Comparison of ENCODE assay signal across 7 mouse cellular contexts in genomic region chr5:106926369-106926686, GRCm38 (mm10). TPM values are rescaled to one million over a fixed set of nuclear protein-coding genes. Genes with fewer than 3 reads are reported as not detected.
DNase-seq lines count a peak whose midpoint lies in the region; ATAC-seq and TF ChIP-seq lines count a peak whose summit lies in the region.

No protein-coding gene starts in this region.

- no peak for TF ChIP-seq POLR2A in olfactory bulb, adult 2 months (IDR thresholded peaks at IDR 0.05; ENCODE audit: insufficient read depth, low read depth, low read length)

- DNase-seq in liver, embryonic 11.5 days (ENCODE audit: low spot score) = no peak
- DNase-seq in liver = no peak
- no peak for DNase-seq in ovary, postnatal 36 days (ENCODE audit: low spot score)
- DNase-seq in gastrocnemius, postnatal 36 days = no peak

- no peak for TF ChIP-seq CTCF in intestine, postnatal 0 days (IDR thresholded peaks at IDR 0.05; ENCODE audit: low read depth)
- no peak for TF ChIP-seq CTCF in olfactory bulb, adult 2 months (IDR thresholded peaks at IDR 0.05; ENCODE audit: insufficient read depth, low read depth, low read length)

- H3K27ac ChIP-seq in liver, embryonic 11.5 days (ENCODE audit: low read depth, low read length) = no peak overlapping the region
- peak overlapping the region; percentile 78 for H3K27ac ChIP-seq in forebrain, embryonic 12.5 days
- H3K27ac ChIP-seq in intestine, postnatal 0 days (ENCODE audit: low read depth, low read length) = no peak overlapping the region
- peak overlapping the region; percentile 20; the same call in 1 of the 2 replicates for H3K27ac ChIP-seq in olfactory bulb, adult 2 months (ENCODE audit: insufficient read depth, low read depth, low read length)

- intact Hi-C loops in gastrocnemius, postnatal 36 days (cut with DNase I) = no loop called here

- peak overlapping the region; percentile 70 for H3K4me2 ChIP-seq in liver, embryonic 11.5 days
- H3K4me2 ChIP-seq in forebrain, embryonic 12.5 days = peak overlapping the region; percentile 61
- peak overlapping the region; percentile 85 for H3K4me2 ChIP-seq in intestine, postnatal 0 days (replicated peaks; ENCODE audit: low read depth)

- H3K4me3 ChIP-seq in liver, embryonic 11.5 days (ENCODE audit: low read depth, low read length) = peak overlapping the region; percentile 68
- H3K4me3 ChIP-seq in forebrain, embryonic 12.5 days (replicated peaks) = peak overlapping the region; percentile 64
- H3K4me3 ChIP-seq in intestine, postnatal 0 days (ENCODE audit: low read depth, low read length) = peak overlapping the region; percentile 49
- peak overlapping the region; percentile 54 for H3K4me3 ChIP-seq in olfactory bulb, adult 2 months (ENCODE audit: insufficient read depth, low read depth, low read length)

- 44% methylated on average over 4 of the region's 4 CpGs for WGBS in liver, embryonic 11.5 days
- 28% methylated on average over 4 of the region's 4 CpGs for WGBS in forebrain, embryonic 12.5 days
- 50% methylated on average over 4 of the region's 4 CpGs for WGBS in intestine, postnatal 0 days
- 35% methylated on average over 4 of the region's 4 CpGs for WGBS in olfactory bulb, adult 2 months

- no peaks in the 10 kb centered on the region for H3K36me3 ChIP-seq in liver, embryonic 11.5 days (ENCODE audit: control insufficient read depth, insufficient read depth, low read length)
- no peaks in the 10 kb centered on the region for H3K36me3 ChIP-seq in forebrain, embryonic 12.5 days (replicated peaks)
- H3K36me3 ChIP-seq in intestine, postnatal 0 days (ENCODE audit: control insufficient read depth, insufficient read depth) = no peaks in the 10 kb centered on the region

- no peak for ATAC-seq in liver, embryonic 11.5 days (replicated peaks; ENCODE audit: low FRiP score)
- ATAC-seq in forebrain, embryonic 12.5 days (ENCODE audit: low FRiP score) = no peak
- ATAC-seq in intestine, postnatal 0 days = no peak

- H3K4me1 ChIP-seq in liver, embryonic 11.5 days (replicated peaks; ENCODE audit: control insufficient read depth, insufficient read depth, low read length) = peaks cover 4% of the 10 kb centered on the region; the same call in 1 of the 2 replicates
- H3K4me1 ChIP-seq in forebrain, embryonic 12.5 days = no peaks in the 10 kb centered on the region
- H3K4me1 ChIP-seq in intestine, postnatal 0 days (replicated peaks; ENCODE audit: control insufficient read depth, insufficient read depth, low read length) = no peaks in the 10 kb centered on the region
- H3K4me1 ChIP-seq in olfactory bulb, adult 2 months (ENCODE audit: control insufficient read depth, insufficient read depth, low read length) = peaks cover 4% of the 10 kb centered on the region

- H3K27me3 ChIP-seq in liver, embryonic 11.5 days (replicated peaks; ENCODE audit: control insufficient read depth, insufficient read depth, low read length) = no peaks in the 10 kb centered on the region
- H3K27me3 ChIP-seq in forebrain, embryonic 12.5 days = no peaks in the 10 kb centered on the region
- no peaks in the 10 kb centered on the region for H3K27me3 ChIP-seq in intestine, postnatal 0 days (replicated peaks; ENCODE audit: control insufficient read depth, insufficient read depth, low read length)

- peak overlapping the region; percentile 61 for H3K9ac ChIP-seq in liver, embryonic 11.5 days (ENCODE audit: low read depth, low read length)
- peak overlapping the region; percentile 88 for H3K9ac ChIP-seq in forebrain, embryonic 12.5 days
- peak overlapping the region; percentile 48 for H3K9ac ChIP-seq in intestine, postnatal 0 days (ENCODE audit: low read depth, low read length)

- no peaks in the 10 kb centered on the region for H3K9me3 ChIP-seq in liver, embryonic 11.5 days (ENCODE audit: control insufficient read depth, low read length)
- no peaks in the 10 kb centered on the region for H3K9me3 ChIP-seq in forebrain, embryonic 12.5 days
- no peaks in the 10 kb centered on the region for H3K9me3 ChIP-seq in intestine, postnatal 0 days (ENCODE audit: control insufficient read depth)

RNA-seq across cellular contexts. Expression of gene Hfm1, which starts 0.2 kb away (rescaled TPM):
- polyA plus RNA-seq in liver, embryonic 11.5 days (2014; fragmentation: Nextera tagmentation; extraction: Ambion mirVana) = 0.41 and 0.78 TPM in 2 replicates
- polyA plus RNA-seq in forebrain, embryonic 12.5 days (2016; fragmentation: Nextera tagmentation; extraction: Ambion mirVana) = 5.9 and 6.8 TPM in 2 replicates
- 0.16 and 0.27 TPM in 2 replicates for polyA plus RNA-seq in intestine, postnatal 0 days (2015; fragmentation: Nextera tagmentation; extraction: Ambion mirVana)
- not detected in 2 replicates for polyA plus RNA-seq in olfactory bulb, adult 2 months (2012; ENCODE audit: insufficient read depth, insufficient read length, low replicate concordance, missing spikeins)
- not detected for total RNA-seq in gastrocnemius, postnatal 36 days (2021)

RNA-seq across cellular contexts. Expression of gene Cdc7, which starts 37.8 kb away (rescaled TPM):
- polyA plus RNA-seq in liver, embryonic 11.5 days (2014; fragmentation: Nextera tagmentation; extraction: Ambion mirVana) = 55.0 and 55.3 TPM in 2 replicates
- polyA plus RNA-seq in forebrain, embryonic 12.5 days (2016; fragmentation: Nextera tagmentation; extraction: Ambion mirVana) = 51.7 and 52.1 TPM in 2 replicates
- polyA plus RNA-seq in intestine, postnatal 0 days (2015; fragmentation: Nextera tagmentation; extraction: Ambion mirVana) = 5.1 and 5.5 TPM in 2 replicates
- not detected in 2 replicates for polyA plus RNA-seq in olfactory bulb, adult 2 months (2012; ENCODE audit: insufficient read depth, insufficient read length, low replicate concordance, missing spikeins)
- total RNA-seq in gastrocnemius, postnatal 36 days (2021) = under 1 TPM; 0.49 to 0.51 TPM

Comparison
In these comparisons a context has a peak if more than half of its experiments do, and no peak if none do; other contexts are left out.
1. H3K27ac ChIP-seq: peak in forebrain, embryonic 12.5 days (single experiment) and olfactory bulb, adult 2 months (single experiment); none in liver, embryonic 11.5 days (single experiment) and intestine, postnatal 0 days (single experiment).
2. Peak in every context shown above with its lines, with median percentiles within 50 percentile points of each other: H3K4me2 ChIP-seq, H3K4me3 ChIP-seq and H3K9ac ChIP-seq.